In the genomic region with DNA sequence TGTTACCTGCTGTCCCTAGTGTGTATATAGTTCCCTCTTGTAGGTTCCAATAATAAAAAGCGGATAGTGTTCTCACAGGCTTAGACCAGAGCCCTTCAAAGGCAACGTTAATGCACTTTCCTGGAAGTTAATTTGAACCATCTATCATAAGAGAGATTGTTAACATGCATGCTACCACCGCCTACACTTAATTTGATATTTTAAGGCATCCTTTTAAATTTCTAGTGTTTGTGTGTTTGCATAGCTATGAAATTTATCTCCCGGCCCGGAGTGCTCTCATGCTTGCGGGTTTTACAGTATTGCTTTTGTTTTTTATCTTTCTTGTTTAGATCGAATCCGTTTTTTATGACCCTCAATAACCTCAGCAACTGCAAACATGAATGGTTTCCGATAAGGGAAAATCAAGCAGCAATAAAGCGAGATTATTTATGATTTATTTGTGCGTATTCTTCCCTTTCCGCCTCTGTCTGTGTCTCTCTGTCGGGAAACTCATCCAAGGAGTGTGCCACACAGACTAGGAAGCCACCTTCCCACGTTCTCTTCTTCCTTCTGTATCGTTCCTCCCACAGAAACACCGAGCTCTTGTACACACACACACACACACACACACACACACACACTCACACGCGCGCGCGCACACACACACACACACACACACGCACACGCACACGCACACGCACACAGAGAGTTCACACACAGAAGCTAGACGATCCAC, we compare ENCODE assay signal across 9 mouse cellular contexts. TPM values are rescaled to one million over a fixed set of nuclear protein-coding genes. Genes with fewer than 3 reads are reported as not detected.
A peak's percentile ranks its signal among the peaks of the same experiment; 100 is the strongest.
DNase-seq lines count a peak whose midpoint lies in the region; ATAC-seq and TF ChIP-seq lines count a peak whose summit lies in the region.
"Had no signal": no experiment of that assay in that cellular context is flagged by ENCODE, and none has a peak within 500 bp of the region (broad histone marks: within the 10 kb centered on the region; RNA-seq: fewer than 3 reads in every experiment).

No protein-coding gene starts in this region.

- no peaks in the 10 kb centered on the region for H3K36me3 ChIP-seq in lung, embryonic 15.5 days
- no peaks in the 10 kb centered on the region for H3K36me3 ChIP-seq in hindbrain, embryonic 16.5 days (ENCODE audit: control insufficient read depth, insufficient read depth, low read length)
- H3K36me3 ChIP-seq in neural tube, embryonic 14.5 days (ENCODE audit: control insufficient read depth, insufficient read depth, low read length), result peaks cover 9% of the 10 kb centered on the region

- WGBS in cerebellum, adult 2 months, result 21% methylated on average over 26 of the region's 26 CpGs
- WGBS in lung, embryonic 15.5 days, result 26% methylated on average over 26 of the region's 26 CpGs
- WGBS in hindbrain, embryonic 16.5 days, result 6% methylated on average over 22 of the region's 26 CpGs
- 3% methylated on average over 19 of the region's 26 CpGs for WGBS in neural tube, embryonic 14.5 days

- DNase-seq in cerebellum, adult 2 months, result no peak
- DNase-seq in cerebellum, adult 11-12 months, result no peak
- DNase-seq in lung, postnatal 10 days, result no peak
- no peak for DNase-seq in adrenal gland, postnatal 4 days (ENCODE audit: low spot score in 2 of 2)
- DNase-seq in kidney, postnatal 4 days, result no peak
- DNase-seq: lung, postnatal 36 days had no signal

- H3K27ac ChIP-seq in cerebellum, adult 2 months (ENCODE audit: insufficient read depth, low read length), result peak overlapping the region; percentile 71
- H3K27ac ChIP-seq in lung, embryonic 15.5 days, result no peak overlapping the region
- H3K27ac ChIP-seq in hindbrain, embryonic 16.5 days (ENCODE audit: low read depth, low read length), result peak overlapping the region; percentile 70
- peak overlapping the region; percentile 88 for H3K27ac ChIP-seq in neural tube, embryonic 14.5 days (ENCODE audit: low read depth, low read length)

- no peaks in the 10 kb centered on the region for H3K27me3 ChIP-seq in cerebellum, adult 2 months (ENCODE audit: control insufficient read depth, insufficient read depth, low read length)
- H3K27me3 ChIP-seq in lung, embryonic 15.5 days, result peaks cover 66% of the 10 kb centered on the region
- H3K27me3 ChIP-seq in hindbrain, embryonic 16.5 days (replicated peaks; ENCODE audit: control insufficient read depth, insufficient read depth, low read length), result no peaks in the 10 kb centered on the region
- no peaks in the 10 kb centered on the region for H3K27me3 ChIP-seq in neural tube, embryonic 14.5 days (ENCODE audit: control insufficient read depth, insufficient read depth, low read length)

- H3K4me1 ChIP-seq in cerebellum, adult 2 months (ENCODE audit: control insufficient read depth, insufficient read depth, low read length), result peaks cover 7% of the 10 kb centered on the region; the same call in 1 of the 2 replicates
- peaks cover 16% of the 10 kb centered on the region for H3K4me1 ChIP-seq in lung, embryonic 15.5 days
- H3K4me1 ChIP-seq in hindbrain, embryonic 16.5 days (ENCODE audit: control insufficient read depth, insufficient read depth, low read depth, low read length), result peaks cover 3% of the 10 kb centered on the region
- H3K4me1 ChIP-seq in neural tube, embryonic 14.5 days (ENCODE audit: control insufficient read depth, insufficient read depth, low read length), result peaks cover 29% of the 10 kb centered on the region

- ATAC-seq in lung, embryonic 15.5 days (ENCODE audit: borderline replicate concordance, extremely low read depth, low FRiP score, low TSS enrichment), result no peak
- ATAC-seq in hindbrain, embryonic 16.5 days, result peak; percentile 12
- no peak for ATAC-seq in neural tube, embryonic 14.5 days (ENCODE audit: low read depth)

- peak overlapping the region; percentile 60 for H3K4me3 ChIP-seq in cerebellum, adult 2 months (replicated peaks; ENCODE audit: insufficient read depth, low read depth, low read length)
- peak overlapping the region; percentile 33 for H3K4me3 ChIP-seq in lung, embryonic 15.5 days
- peak overlapping the region; percentile 44 for H3K4me3 ChIP-seq in hindbrain, embryonic 16.5 days (ENCODE audit: low read length)
- peak overlapping the region; percentile 91 for H3K4me3 ChIP-seq in neural tube, embryonic 14.5 days (ENCODE audit: low read depth, low read length)

- H3K9ac ChIP-seq in lung, embryonic 15.5 days, result no peak overlapping the region
- peak overlapping the region; percentile 62 for H3K9ac ChIP-seq in hindbrain, embryonic 16.5 days (ENCODE audit: low read depth, low read length)
- peak overlapping the region; percentile 94 for H3K9ac ChIP-seq in neural tube, embryonic 14.5 days (replicated peaks; ENCODE audit: low read depth, low read length)

- no peaks in the 10 kb centered on the region for H3K9me3 ChIP-seq in lung, embryonic 15.5 days
- H3K9me3 ChIP-seq in hindbrain, embryonic 16.5 days (ENCODE audit: control insufficient read depth, low read length), result no peaks in the 10 kb centered on the region
- H3K9me3 ChIP-seq in neural tube, embryonic 14.5 days (ENCODE audit: control insufficient read depth, low read length), result no peaks in the 10 kb centered on the region

- no peak for TF ChIP-seq CTCF in cerebellum, adult 2 months (IDR thresholded peaks at IDR 0.05; ENCODE audit: borderline replicate concordance, insufficient read depth, low read depth, low read length)

- TF ChIP-seq POLR2A in cerebellum, adult 2 months (IDR thresholded peaks at IDR 0.05; ENCODE audit: borderline replicate concordance, insufficient read depth, low read length), result 0 out of 2 replicates have a peak, but pooled peaks have one; percentile 16

- peak overlapping the region; percentile 60 for H3K4me2 ChIP-seq in lung, embryonic 15.5 days
- H3K4me2 ChIP-seq in hindbrain, embryonic 16.5 days (ENCODE audit: low read length), result peak overlapping the region; percentile 64
- peak overlapping the region; percentile 90 for H3K4me2 ChIP-seq in neural tube, embryonic 14.5 days (ENCODE audit: low read depth, low read length)

RNA-seq across cellular contexts. Expression of gene Nr2f1, which starts 5.3 kb away (rescaled TPM):
- polyA plus RNA-seq in cerebellum, adult 2 months (2012; rRNA removed), result 71.3 and 84.5 TPM in 2 replicates
- polyA plus RNA-seq in lung, embryonic 15.5 days (2015; fragmentation: Nextera tagmentation; extraction: Ambion mirVana), result 4.9 and 5.7 TPM in 2 replicates
- 42.9 and 44.3 TPM in 2 replicates for polyA plus RNA-seq in hindbrain, embryonic 16.5 days (2015; fragmentation: Nextera tagmentation; extraction: Ambion mirVana)
- 48.6 and 50.3 TPM in 2 replicates for polyA plus RNA-seq in neural tube, embryonic 14.5 days (2014; fragmentation: Nextera tagmentation; extraction: Ambion mirVana)
- 10 to 100 TPM; 29.4 to 29.5 TPM for total RNA-seq in adrenal gland, postnatal 4 days (2021)

Comparison
In these comparisons a context has a peak if more than half of its experiments do, and no peak if none do; other contexts are left out.
1. H3K4me3 ChIP-seq: peak in every context shown above with its lines; median percentile 91 in neural tube, embryonic 14.5 days; 60 in cerebellum, adult 2 months; 44 in hindbrain, embryonic 16.5 days; 33 in lung, embryonic 15.5 days.